18 mouse cellular contexts compared by ENCODE assay signal in the genomic region with DNA sequence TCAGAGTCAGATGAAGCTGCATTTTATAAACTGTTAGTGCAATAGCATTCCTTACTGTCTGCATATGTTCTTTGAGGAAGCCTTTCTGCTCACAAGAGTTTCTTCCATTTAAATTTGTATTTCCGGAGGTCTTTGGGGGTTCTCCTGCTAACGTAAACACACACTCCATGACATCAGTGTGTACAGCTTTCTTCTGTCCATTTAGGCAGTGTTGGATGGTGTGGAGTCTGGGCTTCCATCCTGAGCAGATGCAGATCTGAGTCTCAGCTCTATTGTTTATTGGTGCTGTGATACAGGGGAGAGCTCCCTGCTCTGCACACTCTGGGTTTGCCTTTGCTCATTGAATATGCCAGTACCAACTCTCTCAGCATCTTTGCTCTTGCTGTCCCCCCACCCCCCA. TPM values are rescaled to one million over a fixed set of nuclear protein-coding genes. Genes with fewer than 3 reads are reported as not detected.
DNase-seq lines count a peak whose midpoint lies in the region; ATAC-seq and TF ChIP-seq lines count a peak whose summit lies in the region.
"Had no signal": no experiment of that assay in that cellular context is flagged by ENCODE, and none has a peak within 500 bp of the region (broad histone marks: within the 10 kb centered on the region; RNA-seq: fewer than 3 reads in every experiment).

No protein-coding gene starts in this region.

- H3K79me2 ChIP-seq in heart, adult 2 months (replicated peaks; ENCODE audit: control insufficient read depth, insufficient read depth, low read length), result no peaks in the 10 kb centered on the region

- H3K4me1 ChIP-seq in heart, embryonic 10.5 days, result peaks cover 22% of the 10 kb centered on the region
- peaks cover 3% of the 10 kb centered on the region for H3K4me1 ChIP-seq in heart, adult 2 months (ENCODE audit: control insufficient read depth, insufficient read depth, low read length)
- peaks cover 26% of the 10 kb centered on the region for H3K4me1 ChIP-seq in limb, embryonic 13.5 days
- peaks cover 25% of the 10 kb centered on the region for H3K4me1 ChIP-seq in limb, embryonic 10.5 days
- H3K4me1 ChIP-seq in intestine, embryonic 14.5 days (replicated peaks; ENCODE audit: control insufficient read depth, insufficient read depth, low read length), result peaks cover 29% of the 10 kb centered on the region
- peaks cover 15% of the 10 kb centered on the region for H3K4me1 ChIP-seq in stomach, embryonic 15.5 days
- no peaks in the 10 kb centered on the region for H3K4me1 ChIP-seq in hindbrain, embryonic 13.5 days (replicated peaks)
- H3K4me1 ChIP-seq: hindbrain, embryonic 12.5 days; midbrain, embryonic 12.5 days; neural tube, embryonic 15.5 days had no signal

- H3K36me3 ChIP-seq in heart, embryonic 10.5 days, result no peaks in the 10 kb centered on the region
- no peaks in the 10 kb centered on the region for H3K36me3 ChIP-seq in heart, adult 2 months (ENCODE audit: control insufficient read depth, insufficient read depth, low read length)
- H3K36me3 ChIP-seq in limb, embryonic 13.5 days, result no peaks in the 10 kb centered on the region
- no peaks in the 10 kb centered on the region for H3K36me3 ChIP-seq in limb, embryonic 10.5 days
- H3K36me3 ChIP-seq in intestine, embryonic 14.5 days (ENCODE audit: control insufficient read depth, insufficient read depth, low read length), result no peaks in the 10 kb centered on the region
- no peaks in the 10 kb centered on the region for H3K36me3 ChIP-seq in stomach, embryonic 15.5 days
- H3K36me3 ChIP-seq in hindbrain, embryonic 13.5 days, result no peaks in the 10 kb centered on the region
- H3K36me3 ChIP-seq: hindbrain, embryonic 12.5 days; liver, embryonic 12.5 days; midbrain, embryonic 12.5 days; neural tube, embryonic 15.5 days had no signal

- 70% methylated on average over 2 of the region's 2 CpGs for WGBS in heart, embryonic 10.5 days
- 71% methylated on average over 2 of the region's 2 CpGs for WGBS in heart, adult 2 months
- 74% methylated on average over 2 of the region's 2 CpGs for WGBS in limb, embryonic 13.5 days
- whole genome bisulfite sequencing in limb, embryonic 10.5 days, result 89% methylated on average over 2 of the region's 2 CpGs
- 45% methylated on average over 2 of the region's 2 CpGs for whole genome bisulfite sequencing in intestine, embryonic 14.5 days
- WGBS in stomach, embryonic 15.5 days, result 43% methylated on average over 2 of the region's 2 CpGs
- WGBS in hindbrain, embryonic 13.5 days, result 86% methylated on average over 2 of the region's 2 CpGs

- TF ChIP-seq EP300 in heart, adult 2 months (IDR thresholded peaks at IDR 0.05; ENCODE audit: insufficient read depth, low read depth, low read length), result no peak

- intact Hi-C loops in heart, adult 2 months (cut with DNase I), result no loop called here
- intact Hi-C loops in left cerebral cortex, postnatal 10 days (cut with DNase I), result no loop called here

- no peak overlapping the region for H3K4me2 ChIP-seq in limb, embryonic 13.5 days (replicated peaks)
- H3K4me2 ChIP-seq in intestine, embryonic 14.5 days (ENCODE audit: low read length), result no peak overlapping the region
- H3K4me2 ChIP-seq in stomach, embryonic 15.5 days, result no peak overlapping the region
- no peak overlapping the region for H3K4me2 ChIP-seq in hindbrain, embryonic 13.5 days
- H3K4me2 ChIP-seq: hindbrain, embryonic 12.5 days; liver, embryonic 12.5 days; midbrain, embryonic 12.5 days; neural tube, embryonic 15.5 days had no signal

- no peak for TF ChIP-seq CTCF in heart, adult 2 months (IDR thresholded peaks at IDR 0.05)

- no peaks in the 10 kb centered on the region for H3K9me3 ChIP-seq in heart, embryonic 10.5 days
- H3K9me3 ChIP-seq in limb, embryonic 13.5 days, result no peaks in the 10 kb centered on the region
- no peaks in the 10 kb centered on the region for H3K9me3 ChIP-seq in limb, embryonic 10.5 days (replicated peaks)
- no peaks in the 10 kb centered on the region for H3K9me3 ChIP-seq in intestine, embryonic 14.5 days (ENCODE audit: control insufficient read depth, low read length)
- no peaks in the 10 kb centered on the region for H3K9me3 ChIP-seq in stomach, embryonic 15.5 days
- H3K9me3 ChIP-seq in hindbrain, embryonic 13.5 days, result no peaks in the 10 kb centered on the region
- H3K9me3 ChIP-seq: hindbrain, embryonic 12.5 days; liver, embryonic 12.5 days; midbrain, embryonic 12.5 days; neural tube, embryonic 15.5 days had no signal

- no peak overlapping the region for H3K27ac ChIP-seq in heart, embryonic 10.5 days
- H3K27ac ChIP-seq in heart, adult 2 months, result no peak overlapping the region
- 0 out of 2 replicates have a peak overlapping the region, but pooled peaks have one; percentile 22 for H3K27ac ChIP-seq in limb, embryonic 13.5 days
- H3K27ac ChIP-seq in limb, embryonic 10.5 days, result no peak overlapping the region
- peak overlapping the region; percentile 77 for H3K27ac ChIP-seq in intestine, embryonic 14.5 days (ENCODE audit: low read depth)
- peak overlapping the region; percentile 74 for H3K27ac ChIP-seq in stomach, embryonic 15.5 days
- H3K27ac ChIP-seq in hindbrain, embryonic 13.5 days, result no peak overlapping the region
- H3K27ac ChIP-seq: hindbrain, embryonic 12.5 days; left cerebral cortex, adult 2 months; liver, embryonic 12.5 days; midbrain, embryonic 12.5 days; neural tube, embryonic 15.5 days had no signal

- no peak overlapping the region for H3K9ac ChIP-seq in heart, adult 2 months (ENCODE audit: low read depth, low read length)
- no peak overlapping the region for H3K9ac ChIP-seq in limb, embryonic 13.5 days
- no peak overlapping the region for H3K9ac ChIP-seq in intestine, embryonic 14.5 days (ENCODE audit: low read length)
- H3K9ac ChIP-seq in stomach, embryonic 15.5 days, result no peak overlapping the region
- H3K9ac ChIP-seq in hindbrain, embryonic 13.5 days, result no peak overlapping the region
- H3K9ac ChIP-seq: hindbrain, embryonic 12.5 days; liver, embryonic 12.5 days; midbrain, embryonic 12.5 days; neural tube, embryonic 15.5 days had no signal

- DNase-seq in heart, embryonic 10.5 days (ENCODE audit: low spot score), result peak; percentile 11
- no peak for DNase-seq in heart, adult 2 months
- DNase-seq in limb, embryonic 10.5 days (ENCODE audit: low spot score), result no peak
- DNase-seq in intestine, embryonic 14.5 days (ENCODE audit: low spot score), result no peak
- no peak for DNase-seq in left cerebral cortex, postnatal 10 days (ENCODE audit: extremely low spot score in 1 of 2, low spot score in 2 of 2)
- DNase-seq: adrenal gland, postnatal 10 days; cerebellum, adult 8-10 months; gastrocnemius, postnatal 14 days; layer of hippocampus, adult 9-11 months had no signal

- no peaks in the 10 kb centered on the region for H3K27me3 ChIP-seq in heart, embryonic 10.5 days (ENCODE audit: insufficient read depth, poor library complexity, severe bottlenecking)
- H3K27me3 ChIP-seq in heart, adult 2 months (ENCODE audit: control insufficient read depth, insufficient read depth, low read length), result no peaks in the 10 kb centered on the region
- H3K27me3 ChIP-seq in limb, embryonic 13.5 days, result no peaks in the 10 kb centered on the region
- no peaks in the 10 kb centered on the region for H3K27me3 ChIP-seq in limb, embryonic 10.5 days (ENCODE audit: low read depth, poor library complexity, severe bottlenecking)
- no peaks in the 10 kb centered on the region for H3K27me3 ChIP-seq in intestine, embryonic 14.5 days (replicated peaks; ENCODE audit: control insufficient read depth, insufficient read depth, low read length)
- H3K27me3 ChIP-seq in stomach, embryonic 15.5 days (replicated peaks), result no peaks in the 10 kb centered on the region
- no peaks in the 10 kb centered on the region for H3K27me3 ChIP-seq in hindbrain, embryonic 13.5 days
- H3K27me3 ChIP-seq: hindbrain, embryonic 12.5 days; liver, embryonic 12.5 days; midbrain, embryonic 12.5 days; neural tube, embryonic 15.5 days had no signal

- no peak for ATAC-seq in limb, embryonic 13.5 days (ENCODE audit: low FRiP score, low read depth)
- 0 out of 2 replicates have a peak, but pooled peaks have one; percentile 52 for ATAC-seq in intestine, embryonic 14.5 days (replicated peaks; ENCODE audit: low FRiP score, low TSS enrichment, low read depth)
- peak; percentile 70 for ATAC-seq in stomach, embryonic 15.5 days (ENCODE audit: insufficient read depth, low FRiP score, low read depth)
- ATAC-seq in hindbrain, embryonic 13.5 days (ENCODE audit: low FRiP score), result no peak
- ATAC-seq: forebrain, embryonic 14.5 days; liver, embryonic 12.5 days had no signal

- H3K4me3 ChIP-seq in heart, embryonic 10.5 days, result no peak overlapping the region
- H3K4me3 ChIP-seq in heart, adult 2 months, result no peak overlapping the region
- no peak overlapping the region for H3K4me3 ChIP-seq in limb, embryonic 13.5 days
- no peak overlapping the region for H3K4me3 ChIP-seq in limb, embryonic 10.5 days
- no peak overlapping the region for H3K4me3 ChIP-seq in intestine, embryonic 14.5 days (ENCODE audit: low read depth, low read length)
- no peak overlapping the region for H3K4me3 ChIP-seq in stomach, embryonic 15.5 days (replicated peaks)
- H3K4me3 ChIP-seq in hindbrain, embryonic 13.5 days, result no peak overlapping the region
- H3K4me3 ChIP-seq: hindbrain, embryonic 12.5 days; left cerebral cortex, adult 2 months; liver, embryonic 12.5 days; midbrain, embryonic 12.5 days; neural tube, embryonic 15.5 days had no signal

- no peak for TF ChIP-seq POLR2A in heart, adult 2 months (IDR thresholded peaks at IDR 0.05; ENCODE audit: insufficient read depth, low read depth, low read length)

RNA-seq across cellular contexts. Expression of a gene that starts 9.8 kb away (rescaled TPM):
- 17.3 and 23.4 TPM in 2 replicates for polyA plus RNA-seq in heart, embryonic 10.5 days (2016; fragmentation: Nextera tagmentation; extraction: Ambion mirVana)
- 10 to 100 TPM in 1 of 2 experiments, 1 to 10 TPM in 1; 8.4 to 11.4 TPM for total RNA-seq in heart, adult 2 months (2021)
- 9.3 and 11.7 TPM in 2 replicates for polyA plus RNA-seq in heart, adult 2 months (2012; rRNA removed)
- 25.0 and 25.1 TPM in 2 replicates for polyA plus RNA-seq in limb, embryonic 13.5 days (2015; fragmentation: Nextera tagmentation; extraction: Ambion mirVana)
- polyA plus RNA-seq in limb, embryonic 10.5 days (2016; fragmentation: Nextera tagmentation; extraction: Ambion mirVana), result 34.3 and 37.1 TPM in 2 replicates
- 26.9 and 27.5 TPM in 2 replicates for polyA plus RNA-seq in intestine, embryonic 14.5 days (2014; fragmentation: Nextera tagmentation; extraction: Ambion mirVana)
- 19.9 and 23.1 TPM in 2 replicates for polyA plus RNA-seq in stomach, embryonic 15.5 days (2015; fragmentation: Nextera tagmentation; extraction: Ambion mirVana)
- 20.5 and 21.7 TPM in 2 replicates for polyA plus RNA-seq in hindbrain, embryonic 13.5 days (2015; fragmentation: Nextera tagmentation; extraction: Ambion mirVana)
- 10 to 100 TPM; 15.6 to 20.3 TPM for total RNA-seq in left cerebral cortex, postnatal 10 days (2021)

RNA-seq across cellular contexts. Expression of a gene that starts 57.8 kb away (rescaled TPM):
- polyA plus RNA-seq in heart, embryonic 10.5 days (2016; fragmentation: Nextera tagmentation; extraction: Ambion mirVana), result 14.6 and 19.0 TPM in 2 replicates
- total RNA-seq in heart, adult 2 months (2021), result 10 to 100 TPM; 20.4 to 20.9 TPM
- polyA plus RNA-seq in heart, adult 2 months (2012; rRNA removed), result 7.1 and 10.8 TPM in 2 replicates
- 19.6 TPM in 2 replicates for polyA plus RNA-seq in limb, embryonic 13.5 days (2015; fragmentation: Nextera tagmentation; extraction: Ambion mirVana)
- polyA plus RNA-seq in limb, embryonic 10.5 days (2016; fragmentation: Nextera tagmentation; extraction: Ambion mirVana), result 20.3 and 20.9 TPM in 2 replicates
- polyA plus RNA-seq in intestine, embryonic 14.5 days (2014; fragmentation: Nextera tagmentation; extraction: Ambion mirVana), result 20.9 and 22.6 TPM in 2 replicates
- polyA plus RNA-seq in stomach, embryonic 15.5 days (2015; fragmentation: Nextera tagmentation; extraction: Ambion mirVana), result 15.3 and 15.9 TPM in 2 replicates
- polyA plus RNA-seq in hindbrain, embryonic 13.5 days (2015; fragmentation: Nextera tagmentation; extraction: Ambion mirVana), result 26.9 and 34.0 TPM in 2 replicates
- 10 to 100 TPM; 42.7 to 44.8 TPM for total RNA-seq in left cerebral cortex, postnatal 10 days (2021)

Comparison
In these comparisons a context has a peak if more than half of its experiments do, and no peak if none do; other contexts are left out.
1. H3K27ac ChIP-seq: peak in limb, embryonic 13.5 days (single experiment), intestine, embryonic 14.5 days (single experiment) and stomach, embryonic 15.5 days (single experiment); none in heart, embryonic 10.5 days (single experiment), heart, adult 2 months (single experiment), limb, embryonic 10.5 days (single experiment) and hindbrain, embryonic 13.5 days (single experiment).
2. ATAC-seq: peak in intestine, embryonic 14.5 days (single experiment) and stomach, embryonic 15.5 days (single experiment); none in limb, embryonic 13.5 days (single experiment) and hindbrain, embryonic 13.5 days (single experiment).